Mouse (Mus musculus) testis, adult 2 months (tissue): ENCODE measurements at regions not wholly inside any gene's neighbourhood (a gene's known extent, or its start where the extent isn't known, plus 50 kb on each side); places are given as distances from the start of the nearest gene placed in this dataset.

Source experiments
- CTCF ChIP-seq: fragments of 200-500 bp; IDR thresholded peaks from 2 replicates; pipeline ENCODE4 v1.5.1; 2012; ENCODE audit warnings: low read depth, mild to moderate bottlenecking, inconsistent platforms, low read length, moderate library complexity; ENCODE audit not compliant: control insufficient read depth, insufficient read depth, insufficient replicate concordance
- POLR2A ChIP-seq: fragments of 200-500 bp; IDR thresholded peaks from 2 replicates; pipeline ENCODE4 v1.6.1; 2012; ENCODE audit warnings: low read depth, mild to moderate bottlenecking, inconsistent platforms, low read length, moderate library complexity; ENCODE audit not compliant: control insufficient read depth

DNA sequence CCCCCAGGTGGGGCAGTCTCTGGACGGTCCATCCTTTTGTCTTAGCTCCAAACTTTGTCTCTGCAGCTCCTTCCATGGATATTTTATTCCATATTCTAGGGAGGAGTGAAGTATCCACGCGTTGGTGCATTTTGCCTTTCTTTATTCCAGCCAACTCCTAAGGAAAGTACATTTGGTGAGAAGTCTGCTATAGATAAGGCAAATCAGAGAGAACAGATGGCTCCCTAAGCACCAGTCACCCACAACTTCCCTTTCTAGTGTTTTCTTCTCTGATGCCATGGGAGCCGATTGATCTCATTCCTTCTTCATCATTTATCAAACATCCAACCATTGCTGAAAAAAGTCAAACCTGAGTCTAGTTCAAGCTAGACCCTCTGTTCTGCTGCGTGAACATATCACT is 391.4 kb downstream of the Car8 start:
- TF ChIP-seq CTCF (no peak), POLR2A (no peak)
